Mouse (Mus musculus): ENCODE measurements around the gene Zfp706. TPM values are rescaled to one million over a fixed set of nuclear protein-coding genes. Genes with fewer than 3 reads are reported as not detected.

Gene Zfp706
- total and polyA plus RNA-seq, 3 experiments: 33.1 to 261 (median 64.0) TPM

- TF ChIP-seq MAZ (IDR thresholded peaks at IDR 0.05; ENCODE audit: low read depth, low read length) (no peak), TBP (IDR thresholded peaks at IDR 0.05; ENCODE audit: low read depth, low read length) (peak; percentile 89), USF2 (IDR thresholded peaks at IDR 0.05; ENCODE audit: borderline replicate concordance in 1 of 2, insufficient read depth in 1 of 2, low read depth in 1 of 2, low read length in 2 of 2) (no peak), ZMIZ1 (IDR thresholded peaks at IDR 0.05; ENCODE audit: low read depth, low read length) (no peak), POLR2AphosphoS2 (IDR thresholded peaks at IDR 0.05; ENCODE audit: low read length) (no peak), CHD2 (IDR thresholded peaks at IDR 0.05; ENCODE audit: low read length) (no peak), POLR2AphosphoS5 (IDR thresholded peaks at IDR 0.05; ENCODE audit: borderline replicate concordance, low read depth, low read length) (no peak), RAD21 (IDR thresholded peaks at IDR 0.05; ENCODE audit: low read depth, low read length) (no peak), ZNF384 (IDR thresholded peaks at IDR 0.05; ENCODE audit: low read depth, low read length) (no peak), TCF12 (IDR thresholded peaks at IDR 0.05; ENCODE audit: low read depth, low read length) (peak; percentile 57), EP300 (IDR thresholded peaks at IDR 0.05; ENCODE audit: low read depth in 1 of 2, low read length in 2 of 2) (peak; percentile 84 to 89), CTCF (IDR thresholded peaks at IDR 0.05 in 2 of 3, conservative IDR thresholded peaks at IDR 0.05 in 1 of 3; ENCODE audit: control insufficient read depth in 1 of 3, insufficient read depth in 1 of 3, low read depth in 2 of 3, low read length in 3 of 3, poor library complexity in 1 of 3, severe bottlenecking in 1 of 3) (no peak), JUND (IDR thresholded peaks at IDR 0.05; ENCODE audit: low read depth, low read length) (peak; percentile 94), NELFE (IDR thresholded peaks at IDR 0.05; ENCODE audit: low read depth, low read length) (no peak), MYB (IDR thresholded peaks at IDR 0.05; ENCODE audit: low read depth, low read length) (peak; percentile 75), UBTF (IDR thresholded peaks at IDR 0.05; ENCODE audit: borderline replicate concordance, insufficient read depth, low read depth, low read length) (no peak), CHD1 (IDR thresholded peaks at IDR 0.05; ENCODE audit: low read depth, low read length) (no peak)
Observed at GRCm38 (mm10) chr15:36960010-36960875, 47.3 kb downstream of the Zfp706 start (continued).

GRCm38 (mm10) chr15:36956221-36956620 lies 51.4 kb downstream of the Zfp706 start:
- DNase-seq (ENCODE audit: low read depth, low spot score): no peak
- Histone ChIP-seq H3K36me3 (ENCODE audit: control insufficient read depth in 1 of 2, insufficient read depth in 2 of 2, low read length in 2 of 2) (peaks cover 0 to 21% of the 10 kb centered on the region in 2 experiments; a peak in 2 of 4 replicates), H3K4me1 (ENCODE audit: control insufficient read depth in 1 of 2, insufficient read depth in 2 of 2, low read length in 2 of 2) (peaks cover 15 to 29% of the 10 kb centered on the region in 2 experiments), H3K79me2 (ENCODE audit: control insufficient read depth, insufficient read depth, low read length, poor library complexity) (no peaks in the 10 kb centered on the region), H3K4me3 (ENCODE audit: control insufficient read depth in 1 of 2, insufficient read depth in 1 of 2, low read depth in 2 of 2, low read length in 2 of 2) (no peak overlapping the region), H3K9me3 (replicated peaks; ENCODE audit: insufficient read depth, low read length) (no peaks in the 10 kb centered on the region), H3K27me3 (ENCODE audit: control insufficient read depth in 1 of 2, insufficient read depth in 2 of 2, low read length in 2 of 2) (no peaks in the 10 kb centered on the region), H3K9ac (ENCODE audit: control insufficient read depth, low read depth, low read length, poor library complexity, severe bottlenecking) (no peak overlapping the region), H3K27ac (ENCODE audit: control insufficient read depth, low read depth, low read length) (no peak overlapping the region)
- no peak for TF ChIP-seq BHLHE40 (IDR thresholded peaks at IDR 0.05; ENCODE audit: borderline replicate concordance, low read depth, low read length)
- no peak for TF ChIP-seq POLR2A (IDR thresholded peaks at IDR 0.05; ENCODE audit: control insufficient read depth in 1 of 2, insufficient read depth in 1 of 2, low read depth in 1 of 2, low read length in 2 of 2, poor library complexity in 1 of 2)
- no peak for TF ChIP-seq RAD21 (IDR thresholded peaks at IDR 0.05; ENCODE audit: low read depth, low read length)
- TF ChIP-seq KAT2A (conservative IDR thresholded peaks at IDR 0.05; ENCODE audit: low read depth, low read length): no peak
- no peak for TF ChIP-seq MXI1 (IDR thresholded peaks at IDR 0.05; ENCODE audit: low read depth, low read length)
- TF ChIP-seq POLR2AphosphoS2 (IDR thresholded peaks at IDR 0.05; ENCODE audit: low read length): no peak
- no peak for TF ChIP-seq E2F4 (IDR thresholded peaks at IDR 0.05; ENCODE audit: borderline replicate concordance, low read depth, low read length)
- no peak for TF ChIP-seq GATA1 (IDR thresholded peaks at IDR 0.05; ENCODE audit: low read depth, low read length)
- TF ChIP-seq ZKSCAN1 (IDR thresholded peaks at IDR 0.05; ENCODE audit: low read depth, low read length): no peak
- TF ChIP-seq NRF1 (IDR thresholded peaks at IDR 0.05; ENCODE audit: insufficient read depth, low read depth, low read length, poor library complexity, severe bottlenecking): no peak
- TF ChIP-seq CTCF (IDR thresholded peaks at IDR 0.05 in 2 of 3, conservative IDR thresholded peaks at IDR 0.05 in 1 of 3; ENCODE audit: control insufficient read depth in 1 of 3, insufficient read depth in 1 of 3, low read depth in 2 of 3, low read length in 3 of 3, poor library complexity in 1 of 3, severe bottlenecking in 1 of 3): no peak

All from MEL (cell line).